Mouse (Mus musculus) cerebellum, adult 11-12 months (tissue): Measurements from ENCODE around the gene Etfrf1.

ENCODE experiments used
- DNase-seq: peaks from one replicate; pipeline ENCODE4 v3.0.0; 2022

Gene Etfrf1

GRCm38 (mm10) chr6:145210816-145211338 lies at the start of gene Etfrf1, which contains the start of gene Casc1:
TSS of gene Etfrf1 (plus strand) at chr6:145211134.
TSS of gene Casc1 (minus strand) at chr6:145211005.
- DNase-seq = peak; percentile 100

GRCm38 (mm10) chr6:145171892-145172606 lies 38.9 kb upstream of the Etfrf1 start:
- DNase-seq = no peak

GRCm38 (mm10) chr6:145173781-145174191 lies 37.1 kb upstream of the Etfrf1 start:
- no peak for DNase-seq

- DNase-seq = no peak
Measured at GRCm38 (mm10) chr6:145175571-145175981, 35.4 kb upstream of the Etfrf1 start.

GRCm38 (mm10) chr6:145176474-145176873 lies 34.5 kb upstream of the Etfrf1 start:
- no peak for DNase-seq

- DNase-seq = no peak
Measured at GRCm38 (mm10) chr6:145179665-145180064, 31.3 kb upstream of the Etfrf1 start.

GRCm38 (mm10) chr6:145182044-145182443 lies 28.9 kb upstream of the Etfrf1 start:
- DNase-seq = no peak

- DNase-seq = no peak
Measured at GRCm38 (mm10) chr6:145186096-145186495, 24.8 kb upstream of the Etfrf1 start.

- DNase-seq = peak; percentile 27
Measured at GRCm38 (mm10) chr6:145187093-145188088, 23.5 kb upstream of the Etfrf1 start.

- no peak for DNase-seq
Measured at GRCm38 (mm10) chr6:145193038-145193437, 17.9 kb upstream of the Etfrf1 start.

GRCm38 (mm10) chr6:145193446-145193845 lies 17.5 kb upstream of the Etfrf1 start:
- no peak for DNase-seq

GRCm38 (mm10) chr6:145197949-145198686 lies 12.8 kb upstream of the Etfrf1 start:
- no peak for DNase-seq

- DNase-seq = no peak
Measured at GRCm38 (mm10) chr6:145202432-145203125, 8.4 kb upstream of the Etfrf1 start.

- DNase-seq = no peak
Measured at GRCm38 (mm10) chr6:145204440-145204839, 6.5 kb upstream of the Etfrf1 start.

GRCm38 (mm10) chr6:145205142-145205541 lies 5.8 kb upstream of the Etfrf1 start:
- DNase-seq = no peak

- peak; percentile 55 for DNase-seq
Measured at GRCm38 (mm10) chr6:145210056-145210680, 766 bp upstream of the Etfrf1 start.

- DNase-seq = no peak
Measured at GRCm38 (mm10) chr6:145211376-145212305, 707 bp downstream of the Etfrf1 start.

GRCm38 (mm10) chr6:145213916-145214315 lies 3.0 kb downstream of the Etfrf1 start:
- DNase-seq = no peak

- DNase-seq = no peak
Measured at GRCm38 (mm10) chr6:145215826-145216225, 4.9 kb downstream of the Etfrf1 start.

GRCm38 (mm10) chr6:145224246-145224645 lies 13.3 kb downstream of the Etfrf1 start:
- DNase-seq = no peak
